Mouse (Mus musculus) hindlimb bud, embryonic 11.5 days (tissue): ENCODE measurements at regions not wholly inside any gene's neighbourhood (a gene's known extent, or its start where the extent isn't known, plus 50 kb on each side); places are given as distances from the start of the nearest gene placed in this dataset.

ENCODE experiments used
- DNase-seq: peaks from one replicate; pipeline ENCODE4 v3.0.0-alpha.2; 2012; ENCODE audit warnings: low read depth, low spot score; ENCODE audit errors: extremely low spot score

DNA sequence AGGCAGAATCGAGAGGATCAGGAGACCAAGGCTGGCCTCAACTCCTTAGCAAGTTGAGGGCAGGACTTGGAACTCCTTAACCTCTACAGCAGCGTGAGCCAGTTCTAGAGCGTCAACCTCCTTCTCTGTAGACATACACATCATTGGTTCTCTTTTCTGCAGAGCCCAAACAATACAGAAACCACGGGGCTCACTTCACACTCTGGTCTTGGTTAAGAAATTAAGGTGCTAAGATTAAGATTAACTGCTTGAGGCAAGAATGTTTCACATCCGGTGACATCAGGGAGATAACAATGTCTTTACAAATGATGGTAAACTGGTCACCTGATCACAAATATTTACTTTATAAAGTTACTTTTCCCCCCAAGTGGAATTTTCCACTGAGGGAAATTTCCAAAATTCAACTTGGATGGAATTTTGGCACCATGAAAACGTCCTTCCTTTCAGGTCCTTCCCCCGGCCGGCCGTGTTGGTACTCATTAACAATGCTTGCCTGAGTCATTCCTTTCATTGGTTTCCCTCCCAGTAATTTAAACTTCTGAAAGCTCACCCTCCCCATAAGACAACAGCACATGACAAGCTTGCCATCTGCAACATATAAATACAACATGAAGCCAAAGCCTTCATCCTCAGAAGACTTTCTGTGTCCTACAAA lies 77.3 kb upstream of the Kdm7a start:
- no peak for DNase-seq

DNA sequence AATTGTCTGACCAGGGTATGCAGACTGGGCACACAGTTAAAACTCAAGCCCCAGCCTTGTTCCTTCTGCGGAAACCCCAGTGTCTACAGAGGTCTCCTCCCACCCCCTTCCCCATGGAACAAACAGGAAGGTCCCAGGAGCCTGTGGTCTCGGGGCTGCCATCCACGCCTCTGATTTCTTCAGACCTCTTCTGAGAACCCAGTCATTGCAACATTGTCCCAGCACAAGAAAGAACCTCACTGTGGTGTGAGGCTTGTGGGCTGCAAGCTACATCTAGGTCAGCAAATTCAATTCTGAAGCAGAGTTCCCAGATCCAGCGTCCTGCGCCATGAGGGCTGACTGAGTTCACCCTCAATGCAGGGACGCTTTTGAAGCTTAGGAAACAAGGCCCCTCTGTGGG lies 71.7 kb upstream of the Kdm7a start:
- no peak for DNase-seq

DNA sequence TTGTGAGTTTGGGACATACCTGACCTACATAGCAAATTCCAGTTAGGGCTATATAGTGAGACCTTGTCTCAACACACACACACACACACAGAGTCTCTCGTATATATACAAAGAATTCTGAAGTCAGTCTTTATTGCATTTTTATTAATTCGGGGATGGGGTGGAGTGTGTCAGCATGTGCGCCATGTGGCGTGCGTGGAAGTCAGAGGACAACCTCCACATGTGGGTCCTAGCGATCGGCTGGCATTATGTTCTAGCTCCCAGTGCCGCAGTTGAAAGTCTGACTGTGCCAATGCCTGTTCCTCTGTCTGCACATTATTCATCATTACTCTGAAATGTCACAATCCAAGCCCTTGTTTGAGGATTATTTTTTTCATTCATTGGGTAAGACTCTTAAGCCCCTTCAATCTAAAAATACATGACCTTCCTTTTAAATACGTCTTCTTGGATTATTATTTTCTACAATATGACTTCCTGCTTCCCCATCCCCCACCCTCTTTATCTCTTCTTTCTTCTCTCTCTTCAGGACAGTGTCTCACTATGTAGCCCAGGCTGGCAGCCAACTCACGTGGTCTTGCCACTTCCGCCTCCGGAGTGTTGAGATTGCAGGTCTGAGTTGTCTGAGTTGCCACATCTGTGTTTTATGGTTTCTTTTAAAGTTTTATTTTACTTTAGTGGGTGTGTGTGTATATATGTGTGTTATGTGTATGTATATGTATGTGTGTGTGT lies 68.3 kb upstream of the Kdm7a start:
- no peak for DNase-seq

DNA sequence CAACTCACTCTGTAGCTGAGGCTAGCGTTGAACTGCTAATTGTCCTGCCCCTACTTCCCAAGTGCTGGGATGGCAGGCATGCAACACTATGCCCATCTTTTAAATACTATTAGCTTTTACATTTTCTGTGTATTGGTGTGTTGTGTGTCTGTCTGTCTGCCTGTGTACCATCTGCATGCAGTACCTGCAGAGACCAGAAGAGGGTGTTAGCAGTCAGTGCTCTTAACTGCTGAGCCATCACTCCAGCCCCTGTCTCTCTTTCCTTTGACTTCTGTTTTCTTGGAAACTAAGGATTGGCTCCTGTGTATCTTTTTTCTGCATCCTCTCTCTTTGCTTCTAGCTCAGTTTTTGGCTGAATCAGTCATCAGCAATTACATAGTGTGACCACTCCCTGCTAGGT lies 66.8 kb upstream of the Kdm7a start:
- DNase-seq, result no peak

DNA sequence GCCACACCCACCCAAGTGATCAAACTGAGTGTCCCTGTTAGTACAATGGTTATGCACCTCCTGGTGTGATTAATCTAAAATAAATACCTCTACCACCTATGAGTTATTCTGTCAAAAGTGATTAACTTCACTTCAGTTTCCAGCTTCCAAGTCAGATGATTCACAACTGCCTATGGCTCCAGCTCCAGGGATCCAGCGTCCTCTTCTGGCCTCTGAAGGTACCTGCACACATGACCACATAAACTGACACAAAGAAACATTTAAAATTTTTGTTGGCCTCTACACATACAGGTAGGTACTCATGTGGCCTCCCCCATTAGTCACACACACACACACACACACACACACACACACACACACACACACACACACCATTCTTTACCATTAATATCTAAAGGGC lies 63.9 kb upstream of the Kdm7a start:
- DNase-seq, result no peak

DNA sequence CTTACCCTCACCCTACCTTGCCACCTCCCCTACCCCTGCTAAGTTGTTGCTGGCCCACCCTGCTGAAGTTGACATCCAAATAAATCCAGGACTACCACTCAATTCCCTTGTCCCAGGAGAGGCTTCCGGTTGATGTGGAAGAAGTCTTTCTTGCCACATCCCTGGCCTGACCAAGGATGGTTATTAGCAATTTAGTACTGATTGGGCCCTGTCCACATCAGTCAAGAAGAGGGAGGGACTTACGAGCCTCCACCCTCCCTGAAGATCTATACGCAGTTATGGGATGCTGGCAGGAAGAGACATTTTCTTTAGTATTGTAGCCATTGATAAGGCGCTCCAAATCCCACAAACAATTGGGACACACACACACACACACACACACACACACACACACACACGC lies 63.1 kb upstream of the Kdm7a start:
- DNase-seq, result no peak

DNA sequence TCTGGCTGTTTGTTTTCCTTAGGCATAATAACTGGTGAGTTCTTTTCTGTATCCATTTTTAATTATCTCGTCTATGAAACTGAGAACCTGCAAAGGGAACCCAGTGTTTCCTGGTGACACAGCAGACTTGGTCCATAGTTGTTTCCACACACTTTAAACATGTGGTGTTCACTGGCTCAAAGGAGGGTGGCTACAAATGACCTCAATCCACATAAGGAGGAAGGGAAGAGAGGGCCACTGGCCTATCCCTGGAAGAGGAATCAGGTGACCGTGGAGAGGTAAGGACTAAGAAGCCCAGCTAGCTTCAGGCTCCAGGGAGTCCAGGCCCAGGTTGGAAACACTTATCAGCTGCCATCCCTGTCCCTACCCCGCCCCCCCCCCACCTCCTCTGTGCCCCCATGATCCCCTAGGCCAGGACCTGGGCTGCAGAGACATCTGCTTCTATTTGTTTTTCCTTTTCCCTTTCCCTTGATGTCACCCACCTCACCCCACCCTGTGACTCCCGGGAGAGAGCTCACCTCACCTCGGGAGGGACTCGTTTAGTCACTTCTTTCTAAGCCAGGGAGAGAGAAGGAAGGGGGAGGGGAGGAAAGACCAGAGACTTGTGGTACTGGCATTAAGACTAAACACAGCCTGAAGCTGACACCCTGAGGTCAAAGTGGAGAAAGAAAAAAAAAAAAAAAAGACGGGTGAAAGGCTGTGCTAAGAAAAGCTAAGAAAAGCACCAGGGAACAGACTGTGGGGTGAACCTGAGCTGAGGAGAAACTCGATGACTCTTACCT lies 62.2 kb upstream of the Kdm7a start:
- no peak for DNase-seq

DNA sequence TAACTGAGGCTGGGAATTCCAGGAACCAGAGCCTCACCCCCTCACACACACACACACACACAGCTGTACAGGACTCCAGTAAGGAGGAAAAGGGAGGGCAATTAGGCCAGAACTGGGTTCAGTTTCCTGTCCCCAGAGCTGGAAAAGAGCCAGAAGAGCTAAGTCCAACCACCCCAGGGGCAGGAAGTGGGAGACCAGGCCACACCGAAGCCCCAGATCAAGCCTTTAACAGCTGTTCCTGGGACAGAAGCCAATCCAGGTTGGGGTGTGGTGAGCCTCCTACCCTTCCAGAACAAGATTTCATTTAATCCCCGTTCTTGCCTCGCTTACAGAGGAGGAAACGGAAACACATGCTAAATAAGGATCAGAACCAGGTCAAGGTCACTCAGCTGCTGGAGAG lies 58.1 kb upstream of the Kdm7a start:
- no peak for DNase-seq

DNA sequence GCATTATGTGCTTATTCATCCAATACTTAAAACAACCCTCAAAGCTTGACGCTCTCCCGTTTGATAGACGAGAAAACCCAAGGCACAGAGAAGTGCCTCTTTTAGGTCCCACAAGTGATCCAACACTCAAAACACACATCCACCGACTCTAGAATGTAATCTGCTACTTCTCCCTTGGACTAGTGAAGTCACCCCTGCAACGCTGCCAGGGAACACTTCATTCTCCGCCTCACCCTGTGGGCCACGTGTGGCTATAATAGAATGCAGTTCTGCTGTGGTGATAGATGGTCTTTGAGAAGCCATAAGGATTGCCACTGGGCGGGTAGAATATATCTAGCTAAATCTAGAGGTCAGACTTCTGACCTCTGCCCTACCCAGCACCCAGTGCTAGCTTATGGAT lies 57.0 kb upstream of the Kdm7a start:
- DNase-seq, result no peak

DNA sequence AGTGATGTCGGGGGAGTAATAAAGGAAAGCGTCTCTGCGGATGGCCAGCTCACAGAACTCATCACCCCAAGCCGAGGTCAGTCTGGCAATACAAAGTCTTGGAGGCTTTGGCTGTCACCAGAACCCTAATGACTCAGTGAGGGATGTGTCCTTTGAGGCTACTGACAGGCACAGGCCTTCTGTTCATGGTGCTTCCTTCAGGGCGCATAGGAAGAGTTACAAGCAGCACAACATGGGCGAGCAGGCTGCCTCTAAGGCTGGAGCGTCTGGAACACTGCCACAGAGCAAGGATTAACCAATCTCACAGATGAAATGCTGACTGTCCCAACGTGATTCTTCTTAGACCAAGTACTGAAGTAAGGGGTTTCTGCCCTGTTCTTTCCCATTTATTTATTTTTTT lies 55.4 kb upstream of the Kdm7a start:
- DNase-seq, result no peak

DNA sequence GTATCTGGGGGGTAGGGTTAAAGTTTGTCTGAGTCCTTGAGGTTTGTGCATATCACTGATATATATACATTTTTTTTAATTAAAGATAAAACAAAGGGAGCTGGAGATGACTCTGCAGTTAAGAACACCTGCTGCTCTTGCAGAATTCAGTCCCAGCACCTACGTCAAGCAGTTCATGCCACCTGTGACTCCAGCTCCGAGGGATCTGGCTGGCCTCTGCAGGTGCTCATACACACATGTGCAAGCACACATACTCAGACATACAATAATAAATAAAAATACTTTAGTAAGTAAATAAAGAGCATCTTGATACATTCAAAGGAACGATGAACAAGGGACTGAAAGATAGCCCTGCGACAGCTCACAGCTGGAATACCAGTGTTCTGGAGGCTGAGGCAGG lies 53.9 kb upstream of the Kdm7a start:
- DNase-seq, result no peak

DNA sequence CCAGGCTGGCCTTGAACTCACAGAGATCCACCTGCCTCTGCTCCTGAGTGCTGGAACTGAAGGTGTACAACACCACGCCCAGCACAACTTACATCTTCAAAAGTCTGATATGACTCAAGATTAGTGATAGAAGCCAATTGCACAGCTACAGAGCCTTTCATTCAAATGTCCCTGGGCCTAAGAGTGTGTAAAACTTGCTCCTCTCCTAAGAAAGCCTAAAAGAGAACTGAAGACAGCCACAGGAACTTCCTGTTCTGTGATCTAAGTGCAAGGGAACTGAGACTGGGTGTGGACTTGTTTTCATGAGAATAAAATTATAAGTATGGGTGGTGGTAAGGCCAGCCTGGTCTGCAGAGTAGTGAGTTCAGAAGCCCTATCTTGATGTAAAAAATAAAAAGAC lies 52.5 kb upstream of the Kdm7a start:
- no peak for DNase-seq

DNA sequence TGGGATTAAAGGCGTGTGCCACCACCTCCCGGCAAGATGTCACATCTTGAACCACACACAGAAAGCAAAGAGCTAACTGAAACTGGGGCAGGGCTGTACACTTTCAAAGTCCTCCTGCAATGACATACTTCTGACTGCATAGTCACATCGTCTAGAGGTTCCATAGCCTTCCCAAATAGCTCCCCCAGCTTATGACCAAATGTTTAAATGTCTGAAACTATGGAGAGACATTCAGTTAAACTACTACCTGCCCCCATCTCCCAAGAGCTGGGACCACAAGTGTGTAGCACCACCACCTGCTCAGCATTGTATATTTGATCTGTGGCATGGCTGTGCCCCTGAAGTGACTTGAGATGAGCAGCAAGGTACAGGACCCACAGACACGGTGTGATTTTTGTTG lies 52.1 kb upstream of the Kdm7a start:
- no peak for DNase-seq

DNA sequence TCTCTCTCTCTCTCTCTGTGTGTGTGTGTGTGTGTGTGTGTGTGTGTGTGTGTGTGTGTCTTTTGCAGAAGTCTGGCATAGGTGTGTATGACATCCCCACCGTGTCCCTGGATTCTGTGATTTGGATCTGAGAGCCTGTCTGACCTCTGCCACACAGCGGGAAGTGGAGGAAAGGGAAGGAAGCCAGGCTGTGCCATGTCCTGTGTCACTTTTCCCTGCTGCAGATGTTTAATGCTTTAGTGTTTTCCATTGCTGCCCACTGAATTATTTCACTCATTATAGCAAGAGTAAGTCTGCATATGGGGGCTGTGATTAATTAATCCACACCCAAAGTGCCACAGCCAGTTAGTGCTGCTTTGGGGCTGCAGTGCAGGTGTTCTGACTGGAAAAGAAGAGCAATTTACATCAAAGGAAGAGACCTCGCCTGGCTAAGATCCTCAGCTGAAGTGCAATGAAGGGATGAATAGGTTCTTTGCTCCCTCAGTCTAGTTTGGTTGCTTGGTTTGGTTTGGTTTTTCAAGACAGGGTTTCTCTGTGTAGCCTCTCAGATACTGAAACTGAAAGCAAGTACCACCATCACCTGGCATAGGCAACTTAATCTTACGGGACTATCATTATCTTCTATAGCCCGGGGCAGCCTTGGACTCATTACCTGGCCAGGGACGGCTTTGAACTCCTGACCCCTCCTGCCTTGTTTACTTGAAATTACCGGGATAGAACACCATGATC lies 51.2 kb upstream of the Kdm7a start:
- DNase-seq, result no peak

DNA sequence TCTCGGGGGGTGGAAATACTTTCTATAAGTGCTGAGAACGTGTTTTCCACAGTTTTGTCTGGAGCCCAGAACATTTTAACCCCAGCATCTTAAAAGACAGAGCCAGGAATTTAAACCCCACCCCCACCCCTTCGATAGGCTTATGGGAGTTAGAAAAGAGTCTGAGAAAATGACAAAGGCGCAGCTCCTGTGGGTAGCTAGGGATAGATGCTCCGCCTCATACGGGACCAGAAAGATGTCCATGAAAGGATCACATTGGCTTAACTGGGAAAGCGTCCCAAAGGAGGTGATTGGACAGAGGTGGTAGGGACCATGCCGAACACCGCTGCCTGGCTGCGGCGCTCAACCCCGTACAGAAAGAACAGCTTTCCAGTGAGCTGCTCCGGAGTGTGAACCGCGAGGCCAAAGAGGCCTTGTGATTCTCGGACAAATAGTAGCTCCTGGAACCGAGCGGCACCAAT lies 50.6 kb upstream of the Kdm7a start:
- no peak for DNase-seq

DNA sequence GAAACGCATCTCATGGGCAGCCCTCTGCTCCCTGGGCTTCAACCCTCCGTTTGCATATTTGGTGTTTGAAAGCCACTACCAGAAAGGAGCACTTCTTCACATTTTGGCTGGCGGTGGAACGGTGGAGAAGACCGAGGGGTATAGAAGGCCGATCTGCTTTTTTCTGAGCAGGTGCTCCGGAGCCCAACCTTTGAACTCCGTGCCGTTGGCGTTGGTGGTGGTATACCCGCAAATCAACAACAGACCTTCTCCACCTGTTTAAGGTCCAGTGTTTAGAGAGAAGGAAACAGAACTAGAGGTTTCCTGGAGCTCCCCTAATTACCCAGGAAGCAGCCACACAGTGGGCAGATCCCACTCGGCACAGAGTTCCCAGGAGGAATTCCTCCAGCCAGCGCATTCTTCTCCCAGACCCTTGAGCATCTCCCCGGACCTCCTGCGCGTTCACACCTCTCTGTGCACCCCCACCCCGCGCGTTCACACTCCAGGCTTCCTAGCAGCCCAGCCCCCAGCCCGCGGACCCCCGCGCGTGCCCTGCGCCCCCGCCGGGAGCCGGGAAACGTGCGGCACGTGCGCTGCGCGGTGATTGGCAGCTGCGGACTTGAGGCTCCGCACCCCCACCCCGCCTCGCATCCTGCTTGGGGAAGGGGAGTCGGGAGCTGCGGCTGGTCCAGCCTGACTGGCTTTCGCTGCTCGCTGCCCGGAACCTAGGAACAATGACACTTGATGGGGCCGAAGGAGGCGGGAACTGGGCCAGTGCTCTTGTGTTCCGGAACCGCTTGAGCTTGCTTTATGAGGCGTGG lies 49.9 kb upstream of the Kdm7a start:
- peak; percentile 39 for DNase-seq
